Mouse (Mus musculus) left cerebral cortex, adult 6 months (tissue): ENCODE results near the gene Msrb1. TPM values are rescaled to one million over a fixed set of nuclear protein-coding genes. Genes with fewer than 3 reads are reported as not detected.

Experiments
- long read RNA-seq, 2 experiments: library from polyadenylated mRNA; unstranded; transcript quantifications; one replicate each; pipeline ENCODE4 v2.0.0; 2019 to 2020
- polyA plus RNA-seq: library from polyadenylated mRNA; unstranded; fragments of <200 nt; fragmentation: Nextera tagmentation; gene quantifications from 2 replicates; pipeline ENCODE4 v1.2.3, GENCODE M21; 2021

The Msrb1 gene
- 6.8 and 17.1 TPM in 2 replicates for polyA plus RNA-seq
- long read RNA-seq, experiment 1, partial matches to known transcripts, result 0 of 4 reads
- long read RNA-seq, experiment 1, other reads (novel, unspliced or antisense), result 1 of 4 reads
- long read RNA-seq, experiment 2, partial matches to known transcripts, result 3 of 7 reads
- long read RNA-seq, experiment 2, other reads (novel, unspliced or antisense), result 1 of 7 reads

DNA sequence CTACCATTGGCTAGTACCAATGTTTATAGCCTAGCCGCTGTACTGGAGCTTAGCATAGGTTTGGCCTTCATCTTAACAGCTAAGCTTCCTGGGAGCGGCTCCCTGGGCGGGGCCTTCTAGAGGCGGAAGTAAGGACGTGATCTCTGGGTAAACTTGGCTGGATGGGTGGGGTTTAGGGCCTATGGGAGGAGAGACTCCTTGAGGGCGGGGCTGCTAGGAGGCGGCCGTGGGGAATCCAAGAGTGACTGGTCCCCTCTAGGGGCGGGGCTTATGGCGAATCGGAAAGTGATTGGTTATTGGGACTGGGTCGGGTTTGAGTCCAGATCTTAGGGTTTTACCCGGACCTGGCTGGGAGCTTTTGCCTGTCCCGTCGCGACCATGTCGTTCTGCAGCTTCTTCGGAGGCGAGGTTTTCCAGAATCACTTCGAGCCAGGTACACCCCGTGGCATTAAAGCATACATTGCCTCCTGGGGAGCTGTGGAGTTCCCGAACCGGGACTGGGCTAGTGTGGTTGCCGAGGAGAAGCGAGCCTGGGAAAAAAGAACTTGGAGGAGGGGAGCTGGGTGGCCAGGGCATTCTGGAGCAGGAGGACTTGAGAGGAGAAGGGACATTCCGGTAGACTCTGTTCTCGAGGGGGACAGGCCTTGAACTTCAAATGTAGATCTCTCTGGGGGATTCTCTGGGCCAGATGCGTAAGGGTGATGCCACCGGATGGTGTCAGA lies at the start of gene Msrb1:
Msrb1 (plus strand) TSS at position 313 of the 722 bp plus-strand sequence.

DNA sequence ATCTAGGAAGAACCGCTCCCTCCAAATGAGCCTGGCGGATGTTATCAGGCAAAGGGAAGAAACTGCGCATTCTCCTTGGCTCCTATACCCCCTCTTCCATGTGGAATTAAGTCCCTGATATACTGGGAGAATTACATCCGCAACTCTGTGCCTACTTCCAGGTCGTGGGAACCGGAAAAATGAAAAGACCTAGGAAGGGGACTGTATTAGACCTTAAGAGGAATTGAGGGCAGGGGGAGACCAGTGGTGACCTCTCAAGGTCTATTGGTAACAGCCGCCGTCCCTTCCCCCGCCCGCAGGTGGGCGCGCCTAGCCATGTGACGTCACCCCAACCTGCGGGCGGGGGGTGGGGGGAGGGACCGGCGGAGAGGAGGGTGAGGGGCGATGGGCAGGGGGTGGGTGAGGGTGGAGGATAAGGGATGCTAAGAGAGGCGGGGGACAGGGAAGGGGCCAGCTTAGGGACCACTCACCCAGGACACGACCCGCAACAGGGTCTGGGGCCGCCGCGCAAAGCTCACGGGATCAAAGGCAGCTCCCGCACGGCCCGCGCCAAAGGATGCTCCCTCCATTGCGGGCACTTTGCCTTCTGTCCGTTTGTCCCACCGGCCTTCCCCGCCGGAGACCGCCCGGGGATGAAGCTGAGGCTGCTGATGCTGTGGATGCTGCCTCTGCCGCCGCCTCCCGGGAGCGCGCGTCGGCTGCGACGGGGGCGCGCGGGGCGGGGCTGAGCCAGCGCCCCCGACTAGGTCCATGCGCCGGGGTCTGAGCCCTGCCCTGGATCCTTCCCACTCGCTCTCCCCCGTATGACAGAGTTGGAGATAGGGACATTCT lies 47.0 kb upstream of the Msrb1 start, which contains the start of gene Syngr3:
Syngr3 (minus strand) TSS at position 705 of the 831 bp plus-strand sequence.

DNA sequence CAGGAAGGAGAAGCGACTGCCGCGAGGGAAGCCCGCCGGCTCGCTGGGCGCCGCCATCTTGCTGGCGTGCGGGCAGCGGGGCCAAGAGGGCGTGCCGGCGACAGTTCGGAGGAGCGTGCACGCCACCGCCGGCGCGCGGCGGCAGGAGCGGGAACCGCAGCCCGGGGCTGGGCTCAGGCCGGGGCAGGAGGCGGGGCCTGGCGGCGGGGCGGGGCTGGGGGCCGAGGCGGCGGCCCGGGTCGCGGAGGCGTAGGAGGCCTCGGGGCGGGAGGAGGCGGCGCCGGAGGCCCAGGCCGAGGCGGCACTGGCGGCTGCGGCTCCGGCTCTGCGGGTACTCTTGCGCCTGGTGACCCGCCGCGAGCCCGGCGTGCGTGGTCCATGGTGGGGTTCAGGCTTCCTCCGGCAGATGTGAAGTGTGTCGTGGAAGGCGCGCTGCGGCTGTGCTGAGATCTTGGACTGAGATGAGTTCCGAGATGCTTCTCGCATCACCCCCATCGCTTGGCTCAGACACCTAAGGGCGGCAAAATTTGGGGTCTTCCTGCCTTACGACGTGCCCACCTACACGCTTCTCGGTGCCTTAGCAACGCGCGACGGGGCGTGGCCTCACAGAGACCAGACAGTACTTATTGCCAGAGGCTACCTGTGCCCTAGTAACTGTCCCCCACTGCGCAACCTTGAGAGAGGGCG lies 40.3 kb upstream of the Msrb1 start, which contains the start of the genes Gfer and Noxo1:
Gfer (minus strand) TSS at position 146 of the 687 bp plus-strand sequence.
Noxo1 (plus strand) TSS at position 224 of the 687 bp plus-strand sequence.

DNA sequence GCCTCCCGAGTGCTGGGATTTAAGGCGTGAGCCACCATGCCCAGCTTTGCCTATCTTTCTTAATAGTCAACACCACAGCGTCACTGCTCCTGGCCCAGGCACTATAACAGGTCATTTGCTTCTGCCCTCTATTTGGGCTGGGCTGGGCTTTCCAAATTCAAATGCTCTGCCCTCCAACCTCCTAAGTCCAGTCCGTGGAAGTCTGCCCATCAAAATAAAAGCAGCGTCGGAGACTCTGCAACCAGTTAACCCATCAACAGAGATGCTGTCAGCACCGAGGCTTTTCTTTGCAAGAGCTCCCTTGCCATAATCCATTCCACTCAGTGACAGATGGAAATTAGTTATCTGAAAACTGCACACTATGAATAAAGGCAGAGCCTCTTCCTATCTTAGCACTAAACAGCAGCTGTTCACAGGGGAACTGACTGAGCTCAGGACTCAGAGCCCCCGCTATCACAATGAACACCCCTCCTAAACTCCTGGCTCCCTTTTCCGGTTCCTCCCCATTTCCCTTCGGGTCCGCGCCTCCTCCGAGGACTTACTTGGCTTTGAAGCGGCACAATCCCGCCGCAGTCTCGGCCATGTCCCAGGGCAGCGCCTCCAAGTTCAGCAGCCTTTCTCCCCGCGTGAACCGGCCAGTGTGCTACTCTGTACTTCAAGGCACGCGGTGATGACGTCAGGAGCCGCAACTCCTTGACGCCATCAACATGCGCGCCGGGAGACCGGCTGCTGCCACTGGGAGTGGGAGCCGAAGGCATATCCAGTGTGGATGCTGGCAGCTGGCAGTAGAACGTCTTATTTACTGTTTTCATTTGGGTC lies 29.3 kb upstream of the Msrb1 start, which contains the start of gene Tbl3:
Tbl3 (minus strand) TSS at position 679 of the 819 bp plus-strand sequence.

DNA sequence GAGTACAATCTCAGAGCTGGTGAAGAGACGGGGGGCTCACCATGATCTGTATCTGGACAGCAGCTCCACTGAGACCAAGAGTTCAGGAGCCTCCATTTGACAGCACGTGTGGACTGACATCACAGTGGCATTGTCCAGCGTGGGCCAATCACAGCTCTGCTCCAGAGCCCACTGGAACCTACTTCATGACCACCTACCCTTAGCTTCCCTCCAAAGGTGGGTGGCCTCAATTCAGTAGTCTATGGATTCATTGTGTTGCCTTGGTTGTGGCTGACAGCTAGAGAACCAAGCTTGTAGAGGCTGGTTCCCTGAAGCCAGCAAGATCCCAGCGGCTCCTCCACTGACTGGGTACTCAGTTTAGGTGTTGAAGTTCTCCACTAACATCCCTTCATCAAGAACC lies 18.5 kb upstream of the Msrb1 start, which contains the start of the genes Rnf151 and Rps2:
Rnf151 (minus strand) TSS at position 121 of the 400 bp plus-strand sequence.
Rps2 (plus strand) TSS at position 174 of the 400 bp plus-strand sequence.

DNA sequence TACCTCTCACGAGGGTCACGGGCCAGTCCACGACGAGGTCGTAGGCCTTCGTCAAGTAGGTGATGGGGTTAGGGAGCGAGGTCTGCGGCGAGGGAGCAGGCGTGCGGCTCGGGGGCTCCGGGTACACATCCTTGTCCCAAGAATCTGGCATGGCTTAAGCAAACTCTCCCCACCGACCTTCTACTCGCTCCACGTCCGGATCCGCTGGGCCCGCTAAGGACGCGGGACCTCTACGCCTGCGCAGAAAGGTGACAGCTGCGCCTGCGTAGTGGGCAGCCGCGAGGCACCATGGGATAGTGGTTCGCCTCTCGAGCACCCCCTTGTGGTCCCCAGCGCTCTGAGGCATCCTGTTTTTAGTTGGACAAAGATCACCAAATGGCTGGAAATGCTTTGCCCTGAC lies 12.3 kb upstream of the Msrb1 start, which contains the start of gene Ndufb10:
Ndufb10 (minus strand) TSS at position 295 of the 400 bp plus-strand sequence.

DNA sequence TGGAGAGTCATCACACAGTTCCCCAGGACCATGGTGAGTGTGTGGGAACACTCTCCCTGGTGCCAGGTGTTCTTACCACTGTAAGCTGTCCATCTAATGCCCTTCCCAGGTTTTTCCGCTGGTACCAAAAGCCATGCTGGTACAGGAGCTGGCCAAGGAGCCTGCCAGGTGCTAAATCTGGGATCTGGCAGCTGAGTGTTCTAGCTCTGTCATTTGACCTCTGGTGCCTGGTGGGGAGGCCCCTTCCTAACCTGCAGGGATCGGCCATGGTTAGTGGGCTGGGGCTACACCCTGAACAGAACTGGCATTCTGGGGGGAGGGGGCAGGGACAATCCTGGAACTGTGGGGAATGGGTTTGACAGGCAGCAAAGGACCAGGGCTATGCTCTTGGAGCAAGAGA lies 8.8 kb upstream of the Msrb1 start, which contains the start of gene Rpl3l:
Rpl3l (plus strand) TSS at position 203 of the 400 bp plus-strand sequence.

DNA sequence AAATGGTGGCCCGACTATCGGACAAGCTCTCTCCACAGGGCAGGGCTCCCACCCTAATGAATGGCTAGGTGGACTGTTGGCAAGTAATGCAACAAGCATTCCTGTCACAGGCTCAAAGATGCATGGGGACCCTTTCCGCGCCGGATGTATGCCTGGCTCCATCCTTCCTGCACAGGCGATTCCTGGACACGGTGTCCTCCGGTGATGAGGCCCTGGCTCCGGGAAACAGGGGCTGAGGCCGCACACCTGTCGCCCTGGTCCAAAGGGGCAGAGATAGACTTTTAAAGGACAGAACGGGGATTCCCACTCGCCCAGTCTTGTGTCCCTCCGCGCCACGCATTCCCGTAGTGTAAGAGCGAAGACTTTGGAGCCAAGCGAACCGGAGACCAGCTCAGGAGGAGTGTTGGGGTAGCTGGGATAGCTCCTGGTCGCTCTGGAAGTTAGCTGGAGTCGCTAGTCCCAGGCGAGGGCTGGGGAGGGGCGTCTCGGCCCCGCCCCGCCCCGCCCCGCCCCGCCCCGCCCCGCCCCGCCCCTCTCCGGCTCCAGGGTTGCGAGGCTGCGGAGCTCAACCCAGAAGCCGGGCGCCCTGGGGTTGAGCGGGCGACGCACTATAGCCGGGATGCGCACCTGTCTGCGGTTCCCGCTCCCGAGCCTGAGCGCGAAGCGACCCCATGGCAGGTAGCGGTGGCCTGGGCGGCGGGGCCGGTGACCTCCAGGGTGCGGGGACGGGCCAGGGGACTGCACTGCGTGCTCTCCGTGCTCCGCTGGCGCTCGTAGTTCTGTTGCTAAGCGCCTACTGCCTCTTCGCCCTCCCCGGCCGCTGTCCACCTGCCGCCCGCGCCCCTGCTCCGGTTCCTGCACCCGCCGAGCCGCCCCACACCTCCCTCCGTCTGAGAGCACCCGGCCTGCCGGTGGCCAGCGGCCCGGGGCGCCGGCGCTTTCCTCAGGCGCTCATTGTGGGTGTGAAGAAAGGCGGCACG lies 16.3 kb downstream of the Msrb1 start, which contains the start of gene Hs3st6:
Hs3st6 (plus strand) TSS at position 574 of the 980 bp plus-strand sequence.

Other genes starting within 250 kb of the Msrb1 start
- gene Caskin1, start 248.0 kb upstream of the Msrb1 start, polyA plus RNA-seq, result 8.6 and 20.5 TPM in 2 replicates
- gene Traf7, start 208.7 kb upstream of the Msrb1 start, polyA plus RNA-seq, result 20.3 TPM in 2 replicates
- gene Rab26, start 202.4 kb upstream of the Msrb1 start, polyA plus RNA-seq, result 51.2 and 58.9 TPM in 2 replicates
- 4.8 and 5.4 TPM in 2 replicates for gene Pkd1, start 186.8 kb upstream of the Msrb1 start, polyA plus RNA-seq
- gene Tsc2, start 104.0 kb upstream of the Msrb1 start, polyA plus RNA-seq, result 60.7 and 86.2 TPM in 2 replicates
- 5.6 and 5.9 TPM in 2 replicates for gene Nthl1, start 104.0 kb upstream of the Msrb1 start, polyA plus RNA-seq
- gene Slc9a3r2, start 86.3 kb upstream of the Msrb1 start, polyA plus RNA-seq, result 39.3 and 41.9 TPM in 2 replicates
- 0.47 and 0.65 TPM in 2 replicates for gene Npw, start 78.2 kb upstream of the Msrb1 start, polyA plus RNA-seq
- gene Zfp598, start 67.0 kb upstream of the Msrb1 start, polyA plus RNA-seq, result 1.3 and 2.4 TPM in 2 replicates
- gene Syngr3, start 46.7 kb upstream of the Msrb1 start, polyA plus RNA-seq, result 282 and 371 TPM in 2 replicates
- gene Gfer, start 40.5 kb upstream of the Msrb1 start, polyA plus RNA-seq, result 33.0 and 34.1 TPM in 2 replicates
- gene Noxo1, start 40.4 kb upstream of the Msrb1 start, polyA plus RNA-seq, result 0.98 and 1.1 TPM in 2 replicates
- gene Tbl3, start 29.0 kb upstream of the Msrb1 start, polyA plus RNA-seq, result 15.2 and 20.2 TPM in 2 replicates
- gene Rnf151, start 18.6 kb upstream of the Msrb1 start, polyA plus RNA-seq, result not detected in 2 replicates
- gene Rps2, start 18.5 kb upstream of the Msrb1 start, polyA plus RNA-seq, result 1,532 and 1,546 TPM in 2 replicates
- gene Ndufb10, start 12.2 kb upstream of the Msrb1 start, polyA plus RNA-seq, result 938 and 1,009 TPM in 2 replicates
- gene Rpl3l, start 8.8 kb upstream of the Msrb1 start, polyA plus RNA-seq, result 0.19 and 0.53 TPM in 2 replicates
- gene Hs3st6, start 16.3 kb downstream of the Msrb1 start, polyA plus RNA-seq, result 0.55 and 0.97 TPM in 2 replicates
- gene Meiob, start 67.6 kb downstream of the Msrb1 start, polyA plus RNA-seq, result not detected in 2 replicates
- 287 and 337 TPM in 2 replicates for gene Hagh, start 103.5 kb downstream of the Msrb1 start, polyA plus RNA-seq
- gene Fahd1, start 113.7 kb downstream of the Msrb1 start, polyA plus RNA-seq, result 21.7 and 24.4 TPM in 2 replicates
- not detected in 2 replicates for gene Igfals, start 129.4 kb downstream of the Msrb1 start, polyA plus RNA-seq
- gene Nubp2, start 149.7 kb downstream of the Msrb1 start, polyA plus RNA-seq, result 42.6 and 58.2 TPM in 2 replicates
- gene Spsb3, start 150.0 kb downstream of the Msrb1 start, polyA plus RNA-seq, result 84.9 and 110 TPM in 2 replicates
- gene Eme2, start 158.4 kb downstream of the Msrb1 start, polyA plus RNA-seq, result 15.5 and 16.2 TPM in 2 replicates
- 130 and 171 TPM in 2 replicates for gene Mrps34, start 158.5 kb downstream of the Msrb1 start, polyA plus RNA-seq
- 117 and 135 TPM in 2 replicates for gene Nme3, start 159.9 kb downstream of the Msrb1 start, polyA plus RNA-seq
- 49.2 and 62.4 TPM in 2 replicates for gene Mapk8ip3, start 200.3 kb downstream of the Msrb1 start, polyA plus RNA-seq
- gene Jpt2, start 224.0 kb downstream of the Msrb1 start, polyA plus RNA-seq, result 3.8 and 5.3 TPM in 2 replicates